In the genomic region with DNA sequence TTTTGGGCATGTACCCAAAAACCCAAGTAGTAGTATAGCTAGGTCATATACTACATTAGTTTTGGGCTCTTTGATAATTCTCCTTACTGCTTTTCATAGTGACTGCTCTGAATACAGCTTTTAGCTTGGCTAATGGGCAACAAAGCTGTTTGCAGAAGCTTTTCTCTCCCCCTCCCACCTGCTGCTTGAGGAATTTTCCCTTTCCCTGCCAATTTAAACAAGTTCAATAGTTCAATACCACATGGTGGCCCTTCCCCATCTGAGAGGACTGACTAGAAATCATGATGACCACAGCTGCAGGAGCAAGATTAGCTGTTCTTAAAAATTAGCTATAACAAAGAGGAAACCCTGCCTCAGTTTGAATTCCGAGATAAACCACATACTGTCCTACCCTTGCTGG, we compare ENCODE assay signal across 30 mouse cellular contexts. TPM values are rescaled to one million over a fixed set of nuclear protein-coding genes. Genes with fewer than 3 reads are reported as not detected.
A peak's percentile ranks its signal among the peaks of the same experiment; 100 is the strongest.
DNase-seq lines count a peak whose midpoint lies in the region; ATAC-seq and TF ChIP-seq lines count a peak whose summit lies in the region.
"Had no signal": no experiment of that assay in that cellular context is flagged by ENCODE, and none has a peak within 500 bp of the region (broad histone marks: within the 10 kb centered on the region; RNA-seq: fewer than 3 reads in every experiment).

No protein-coding gene starts in this region.

- H3K27me3 ChIP-seq in forebrain, embryonic 11.5 days (ENCODE audit: control insufficient read depth, insufficient read depth, low read length) = no peaks in the 10 kb centered on the region
- no peaks in the 10 kb centered on the region for H3K27me3 ChIP-seq in forebrain, embryonic 10.5 days (ENCODE audit: poor library complexity, severe bottlenecking)
- H3K27me3 ChIP-seq in liver, postnatal 0 days (ENCODE audit: insufficient read depth, low read length) = no peaks in the 10 kb centered on the region
- no peaks in the 10 kb centered on the region for H3K27me3 ChIP-seq in liver, embryonic 11.5 days (replicated peaks; ENCODE audit: control insufficient read depth, insufficient read depth, low read length)
- no peaks in the 10 kb centered on the region for H3K27me3 ChIP-seq in MEL (ENCODE audit: control insufficient read depth in 1 of 2, insufficient read depth in 2 of 2, low read length in 2 of 2)
- no peaks in the 10 kb centered on the region for H3K27me3 ChIP-seq in limb, embryonic 10.5 days (ENCODE audit: low read depth, poor library complexity, severe bottlenecking)
- H3K27me3 ChIP-seq: embryonic facial prominence, embryonic 13.5 days; limb, embryonic 15.5 days had no signal

- no peak for DNase-seq in forebrain, embryonic 11.5 days (ENCODE audit: low spot score)
- DNase-seq in forebrain, embryonic 10.5 days (ENCODE audit: extremely low spot score, low spot score) = no peak
- DNase-seq in liver, postnatal 0 days = no peak
- no peak for DNase-seq in liver, embryonic 11.5 days (ENCODE audit: low spot score)
- DNase-seq in MEL (ENCODE audit: low read depth, low spot score) = peak; percentile 18
- DNase-seq in brain, embryonic 14.5 days (ENCODE audit: low read depth) = peak; percentile 44
- DNase-seq in limb, embryonic 10.5 days (ENCODE audit: low spot score) = no peak
- no peak for DNase-seq in frontal cortex, adult 2 months (ENCODE audit: extremely low spot score in 1 of 2, low spot score in 1 of 2)
- DNase-seq: B cell, adult 2 months; cerebellum, adult 11 months; cerebellum, postnatal 25 days; gastrocnemius, postnatal 10 days; heart, adult 18-20 months; heart, postnatal 4 days; kidney, adult 8-10 months; kidney, postnatal 4 days; right cerebral cortex, adult 18-20 months; thymus, adult 2 months had no signal

- no peak overlapping the region for H3K27ac ChIP-seq in forebrain, embryonic 11.5 days (ENCODE audit: low read depth, low read length)
- H3K27ac ChIP-seq in forebrain, embryonic 10.5 days = no peak overlapping the region
- no peak overlapping the region for H3K27ac ChIP-seq in liver, postnatal 0 days (ENCODE audit: low read depth)
- H3K27ac ChIP-seq in liver, embryonic 11.5 days (ENCODE audit: low read depth, low read length) = no peak overlapping the region
- H3K27ac ChIP-seq in MEL (ENCODE audit: control insufficient read depth, low read depth, low read length) = no peak overlapping the region
- H3K27ac ChIP-seq in limb, embryonic 10.5 days = no peak overlapping the region
- H3K27ac ChIP-seq: embryonic facial prominence, embryonic 13.5 days; limb, embryonic 15.5 days had no signal

- no peaks in the 10 kb centered on the region for H3K9me3 ChIP-seq in forebrain, embryonic 11.5 days (ENCODE audit: control insufficient read depth, low read length)
- no peaks in the 10 kb centered on the region for H3K9me3 ChIP-seq in forebrain, embryonic 10.5 days
- no peaks in the 10 kb centered on the region for H3K9me3 ChIP-seq in liver, postnatal 0 days (ENCODE audit: low read length)
- no peaks in the 10 kb centered on the region for H3K9me3 ChIP-seq in liver, embryonic 11.5 days (ENCODE audit: control insufficient read depth, low read length)
- no peaks in the 10 kb centered on the region for H3K9me3 ChIP-seq in MEL (replicated peaks; ENCODE audit: insufficient read depth, low read length)
- H3K9me3 ChIP-seq in limb, embryonic 10.5 days (replicated peaks) = no peaks in the 10 kb centered on the region
- H3K9me3 ChIP-seq: embryonic facial prominence, embryonic 13.5 days; limb, embryonic 15.5 days had no signal

- H3K9ac ChIP-seq in forebrain, embryonic 11.5 days (ENCODE audit: low read length) = no peak overlapping the region
- H3K9ac ChIP-seq in liver, postnatal 0 days (replicated peaks) = no peak overlapping the region
- no peak overlapping the region for H3K9ac ChIP-seq in liver, embryonic 11.5 days (ENCODE audit: low read depth, low read length)
- H3K9ac ChIP-seq in MEL (ENCODE audit: control insufficient read depth, low read depth, low read length, poor library complexity, severe bottlenecking) = no peak overlapping the region
- H3K9ac ChIP-seq: embryonic facial prominence, embryonic 13.5 days; limb, embryonic 15.5 days had no signal

- TF ChIP-seq CTCF in liver, postnatal 0 days (IDR thresholded peaks at IDR 0.05; ENCODE audit: low read depth) = no peak
- TF ChIP-seq CTCF in MEL (IDR thresholded peaks at IDR 0.05 in 2 of 3, conservative IDR thresholded peaks at IDR 0.05 in 1 of 3; ENCODE audit: control insufficient read depth in 1 of 3, insufficient read depth in 1 of 3, low read depth in 2 of 3, low read length in 3 of 3, poor library complexity in 1 of 3, severe bottlenecking in 1 of 3) = no peak
- TF ChIP-seq CTCF in brain, embryonic 14.5 days (IDR thresholded peaks at IDR 0.05; ENCODE audit: borderline replicate concordance, extremely low read depth, insufficient read depth, insufficient read length) = no peak

- H3K4me2 ChIP-seq in forebrain, embryonic 11.5 days (ENCODE audit: low read depth, low read length, severe bottlenecking) = no peak overlapping the region
- no peak overlapping the region for H3K4me2 ChIP-seq in liver, postnatal 0 days (ENCODE audit: low read depth, low read length)
- H3K4me2 ChIP-seq in liver, embryonic 11.5 days = no peak overlapping the region
- H3K4me2 ChIP-seq: embryonic facial prominence, embryonic 13.5 days; limb, embryonic 15.5 days had no signal

- no peak for TF ChIP-seq RAD21 in MEL (IDR thresholded peaks at IDR 0.05; ENCODE audit: low read depth, low read length)

- no peaks in the 10 kb centered on the region for H3K4me1 ChIP-seq in forebrain, embryonic 11.5 days (replicated peaks; ENCODE audit: control insufficient read depth, insufficient read depth, low read length)
- H3K4me1 ChIP-seq in forebrain, embryonic 10.5 days = peaks cover 13% of the 10 kb centered on the region
- H3K4me1 ChIP-seq in liver, postnatal 0 days (ENCODE audit: insufficient read depth) = no peaks in the 10 kb centered on the region
- no peaks in the 10 kb centered on the region for H3K4me1 ChIP-seq in liver, embryonic 11.5 days (replicated peaks; ENCODE audit: control insufficient read depth, insufficient read depth, low read length)
- no peaks in the 10 kb centered on the region for H3K4me1 ChIP-seq in MEL (ENCODE audit: control insufficient read depth in 1 of 2, insufficient read depth in 2 of 2, low read length in 2 of 2)
- no peaks in the 10 kb centered on the region for H3K4me1 ChIP-seq in limb, embryonic 10.5 days
- H3K4me1 ChIP-seq: embryonic facial prominence, embryonic 13.5 days; limb, embryonic 15.5 days had no signal

- no peak for TF ChIP-seq EP300 in liver, postnatal 0 days (IDR thresholded peaks at IDR 0.05; ENCODE audit: low read depth)
- TF ChIP-seq EP300 in MEL (IDR thresholded peaks at IDR 0.05; ENCODE audit: low read depth in 1 of 2, low read length in 2 of 2) = no peak

- TF ChIP-seq POLR2A in MEL (IDR thresholded peaks at IDR 0.05; ENCODE audit: control insufficient read depth in 1 of 2, insufficient read depth in 1 of 2, low read depth in 1 of 2, low read length in 2 of 2, poor library complexity in 1 of 2) = no peak
- TF ChIP-seq POLR2A in brain, embryonic 14.5 days (IDR thresholded peaks at IDR 0.05; ENCODE audit: borderline replicate concordance, extremely low read depth, insufficient read depth, insufficient read length, poor library complexity, severe bottlenecking) = no peak

- 31% methylated on average over 1 of the region's 1 CpGs for WGBS in forebrain, embryonic 11.5 days
- 56% methylated on average over 1 of the region's 1 CpGs for WGBS in forebrain, embryonic 10.5 days
- 50% methylated on average over 1 of the region's 1 CpGs for WGBS in liver, postnatal 0 days (ENCODE audit: insufficient replicate concordance)
- 67% methylated on average over 1 of the region's 1 CpGs for WGBS in liver, embryonic 11.5 days
- WGBS in limb, embryonic 10.5 days = 88% methylated on average over 1 of the region's 1 CpGs

- peak; percentile 49; the same call in 1 of the 2 replicates for ATAC-seq in forebrain, embryonic 11.5 days (replicated peaks; ENCODE audit: low FRiP score)
- ATAC-seq in liver, postnatal 0 days = peak; percentile 62
- ATAC-seq in liver, embryonic 11.5 days (replicated peaks; ENCODE audit: low FRiP score) = no peak
- ATAC-seq: inflammation-experienced regulatory T-cells, adult 6 months; lung, postnatal 0 days had no signal

- H3K36me3 ChIP-seq in forebrain, embryonic 11.5 days (ENCODE audit: control insufficient read depth, insufficient read depth, low read length) = no peaks in the 10 kb centered on the region
- peaks cover 12% of the 10 kb centered on the region for H3K36me3 ChIP-seq in forebrain, embryonic 10.5 days (replicated peaks)
- H3K36me3 ChIP-seq in liver, postnatal 0 days (replicated peaks; ENCODE audit: insufficient read depth, low read length) = no peaks in the 10 kb centered on the region
- no peaks in the 10 kb centered on the region for H3K36me3 ChIP-seq in liver, embryonic 11.5 days (ENCODE audit: control insufficient read depth, insufficient read depth, low read length)
- peaks cover 0 to 2% of the 10 kb centered on the region in 2 experiments; a peak in 1 of 4 replicates for H3K36me3 ChIP-seq in MEL (ENCODE audit: control insufficient read depth in 1 of 2, insufficient read depth in 2 of 2, low read length in 2 of 2)
- peaks cover 4% of the 10 kb centered on the region; the same call in 1 of the 2 replicates for H3K36me3 ChIP-seq in limb, embryonic 10.5 days
- H3K36me3 ChIP-seq: limb, embryonic 15.5 days had no signal

- H3K79me2 ChIP-seq in MEL (ENCODE audit: control insufficient read depth, insufficient read depth, low read length, poor library complexity) = no peaks in the 10 kb centered on the region

- H3K4me3 ChIP-seq in forebrain, embryonic 11.5 days (ENCODE audit: low read depth, low read length) = no peak overlapping the region
- no peak overlapping the region for H3K4me3 ChIP-seq in forebrain, embryonic 10.5 days
- no peak overlapping the region for H3K4me3 ChIP-seq in liver, postnatal 0 days (ENCODE audit: low read depth, low read length)
- no peak overlapping the region for H3K4me3 ChIP-seq in liver, embryonic 11.5 days (ENCODE audit: low read depth, low read length)
- H3K4me3 ChIP-seq in MEL (ENCODE audit: control insufficient read depth in 1 of 2, insufficient read depth in 1 of 2, low read depth in 2 of 2, low read length in 2 of 2) = no peak overlapping the region
- no peak overlapping the region for H3K4me3 ChIP-seq in limb, embryonic 10.5 days
- H3K4me3 ChIP-seq: embryonic facial prominence, embryonic 13.5 days; limb, embryonic 15.5 days; myocyte had no signal

RNA-seq across cellular contexts. Expression of gene Amy1, which starts 15.7 kb away (rescaled TPM):
- 2.4 and 3.8 TPM in 2 replicates for polyA plus RNA-seq in forebrain, embryonic 11.5 days (2014; fragmentation: Nextera tagmentation; extraction: Ambion mirVana)
- polyA plus RNA-seq in forebrain, embryonic 10.5 days (2016; fragmentation: Nextera tagmentation; extraction: Ambion mirVana) = 0.27 and 0.47 TPM in 2 replicates
- polyA plus RNA-seq in liver, postnatal 0 days (2015; fragmentation: Nextera tagmentation; extraction: Ambion mirVana) = 165 and 175 TPM in 2 replicates
- polyA plus RNA-seq in liver, embryonic 11.5 days (2014; fragmentation: Nextera tagmentation; extraction: Ambion mirVana) = 2.8 and 4.1 TPM in 2 replicates
- 0.23 and 0.27 TPM in 2 replicates for total RNA-seq in MEL (2012; rRNA removed)
- polyA plus RNA-seq in MEL (2012; ENCODE audit: insufficient read depth in 1 of 2, insufficient read length in 2 of 2, low read depth in 1 of 2, low replicate concordance in 2 of 2, missing spikeins in 1 of 2) = under 1 TPM in 1 of 2 experiments, not detected in 1; 0.81 TPM
- polyA plus RNA-seq in brain, embryonic 14.5 days (2012; rRNA removed) = 43.0 and 52.3 TPM in 2 replicates
- 0.66 TPM in 1 of 2 replicates, not detected in the other for polyA plus RNA-seq in limb, embryonic 10.5 days (2016; fragmentation: Nextera tagmentation; extraction: Ambion mirVana)
- polyA plus RNA-seq in frontal cortex, adult 2 months (2012; rRNA removed) = 82.8 and 93.2 TPM in 2 replicates

RNA-seq across cellular contexts. Expression of gene Rnpc3, which starts 39.1 kb away (rescaled TPM):
- 46.1 and 51.4 TPM in 2 replicates for polyA plus RNA-seq in forebrain, embryonic 11.5 days (2014; fragmentation: Nextera tagmentation; extraction: Ambion mirVana)
- polyA plus RNA-seq in forebrain, embryonic 10.5 days (2016; fragmentation: Nextera tagmentation; extraction: Ambion mirVana) = 34.3 and 37.4 TPM in 2 replicates
- polyA plus RNA-seq in liver, postnatal 0 days (2015; fragmentation: Nextera tagmentation; extraction: Ambion mirVana) = 15.7 and 16.9 TPM in 2 replicates
- 29.7 and 35.7 TPM in 2 replicates for polyA plus RNA-seq in liver, embryonic 11.5 days (2014; fragmentation: Nextera tagmentation; extraction: Ambion mirVana)
- total RNA-seq in MEL (2012; rRNA removed) = 15.0 and 21.0 TPM in 2 replicates
- 10 to 100 TPM in 1 of 2 experiments, not detected in 1; 12.9 TPM for polyA plus RNA-seq in MEL (2012; ENCODE audit: insufficient read depth in 1 of 2, insufficient read length in 2 of 2, low read depth in 1 of 2, low replicate concordance in 2 of 2, missing spikeins in 1 of 2)
- 48.3 and 63.0 TPM in 2 replicates for polyA plus RNA-seq in brain, embryonic 14.5 days (2012; rRNA removed)
- 30.3 and 34.3 TPM in 2 replicates for polyA plus RNA-seq in limb, embryonic 10.5 days (2016; fragmentation: Nextera tagmentation; extraction: Ambion mirVana)
- polyA plus RNA-seq in frontal cortex, adult 2 months (2012; rRNA removed) = 43.9 and 53.8 TPM in 2 replicates

RNA-seq across cellular contexts. Expression of gene Amy2a1, which starts 58.6 kb away (rescaled TPM):
- not detected in 2 replicates for polyA plus RNA-seq in forebrain, embryonic 11.5 days (2014; fragmentation: Nextera tagmentation; extraction: Ambion mirVana)
- not detected in 2 replicates for polyA plus RNA-seq in forebrain, embryonic 10.5 days (2016; fragmentation: Nextera tagmentation; extraction: Ambion mirVana)
- polyA plus RNA-seq in liver, postnatal 0 days (2015; fragmentation: Nextera tagmentation; extraction: Ambion mirVana) = 26.2 and 39.4 TPM in 2 replicates
- not detected in 2 replicates for polyA plus RNA-seq in liver, embryonic 11.5 days (2014; fragmentation: Nextera tagmentation; extraction: Ambion mirVana)
- total RNA-seq in MEL (2012; rRNA removed) = not detected in 2 replicates
- not detected for polyA plus RNA-seq in MEL (2012; ENCODE audit: insufficient read depth in 1 of 2, insufficient read length in 2 of 2, low read depth in 1 of 2, low replicate concordance in 2 of 2, missing spikeins in 1 of 2)
- 0.23 TPM in 1 of 2 replicates, not detected in the other for polyA plus RNA-seq in brain, embryonic 14.5 days (2012; rRNA removed)
- polyA plus RNA-seq in limb, embryonic 10.5 days (2016; fragmentation: Nextera tagmentation; extraction: Ambion mirVana) = not detected in 2 replicates
- 0.86 TPM in 1 of 2 replicates, not detected in the other for polyA plus RNA-seq in frontal cortex, adult 2 months (2012; rRNA removed)
- total RNA-seq: adrenal gland, adult 18-20 months; gastrocnemius, postnatal 10 days; heart, adult 18-20 months; heart, postnatal 4 days; layer of hippocampus, postnatal 14 days; left cerebral cortex, postnatal 10 days; megakaryocyte, adult 5-6 weeks had no signal
- polyA plus RNA-seq: embryonic facial prominence, embryonic 13.5 days; heart, embryonic 14.5 days; inflammation-experienced regulatory T-cells, adult 6 months; limb, embryonic 15.5 days; lung, postnatal 0 days; myocyte; stomach, embryonic 14.5 days; thymus, adult 2 months; urinary bladder, adult 2 months had no signal

Comparison
In these comparisons a context has a peak if more than half of its experiments do, and no peak if none do; other contexts are left out.
1. RNA of gene Amy2a1, which starts 58.6 kb away (polyA plus RNA-seq): 26.2 to 39.4 TPM in liver, postnatal 0 days; 0.23 TPM in brain, embryonic 14.5 days, not detected in forebrain, embryonic 11.5 days, not detected in forebrain, embryonic 10.5 days, not detected in liver, embryonic 11.5 days, not detected in MEL, not detected in limb, embryonic 10.5 days and 0.86 TPM in frontal cortex, adult 2 months; every median in the first group is over 10 times any median in the second.
2. DNase-seq: peak in MEL (single experiment) and brain, embryonic 14.5 days (single experiment); none in forebrain, embryonic 11.5 days (single experiment), forebrain, embryonic 10.5 days (single experiment), liver, postnatal 0 days (single experiment), liver, embryonic 11.5 days (single experiment), limb, embryonic 10.5 days (single experiment) and frontal cortex, adult 2 months (0 of 2).